Mouse (Mus musculus) MEL (cell line): ENCODE data around the gene Arhgap30. TPM values are rescaled to one million over a fixed set of nuclear protein-coding genes. Genes with fewer than 3 reads are reported as not detected.

ENCODE experiments used
- DNase-seq: peaks from one replicate; pipeline ENCODE4 v3.0.0; 2011; ENCODE audit warnings: low read depth, low spot score
- H3K27ac ChIP-seq: 2 replicates; pipeline ENCODE4 v1.5.1; 2012; ENCODE audit warnings: low read depth, mild to moderate bottlenecking, control low read depth, low read length, moderate library complexity; ENCODE audit not compliant: control insufficient read depth
- H3K27me3 ChIP-seq, 2 experiments: fragments of 150-350 bp in 1 of 2; sonication (generic) in 1 of 2; 2 replicates each; pipeline ENCODE4 v1.6.1; 2012; ENCODE audit warnings: low read length in 2 of 2, mild to moderate bottlenecking in 2 of 2, improper control_type of control experiment in 1 of 2, moderate library complexity in 1 of 2; ENCODE audit not compliant: insufficient read depth in 2 of 2, control insufficient read depth in 1 of 2
- H3K36me3 ChIP-seq, 2 experiments: 2 replicates each; pipeline ENCODE4 v1.6.1; 2012 to 2014; ENCODE audit warnings: low read length in 2 of 2, improper control_type of control experiment in 1 of 2, inconsistent platforms in 1 of 2, mild to moderate bottlenecking in 1 of 2; ENCODE audit not compliant: insufficient read depth in 2 of 2, control insufficient read depth in 1 of 2
- H3K4me1 ChIP-seq, 2 experiments: fragments of 150-350 bp in 1 of 2; sonication (generic) in 1 of 2; 2 replicates each; pipeline ENCODE4 v1.6.1; 2012; ENCODE audit warnings: low read length in 2 of 2, improper control_type of control experiment in 1 of 2, mild to moderate bottlenecking in 1 of 2; ENCODE audit not compliant: insufficient read depth in 2 of 2, control insufficient read depth in 1 of 2
- H3K4me3 ChIP-seq, 2 experiments: fragments of 150-350 bp in 1 of 2; sonication (generic) in 1 of 2; 2 replicates each; pipeline ENCODE4 v1.5.1; 2012; ENCODE audit warnings: low read depth in 2 of 2, low read length in 2 of 2, mild to moderate bottlenecking in 2 of 2, moderate library complexity in 2 of 2, control low read depth in 1 of 2, improper control_type of control experiment in 1 of 2; ENCODE audit not compliant: control insufficient read depth in 1 of 2, insufficient read depth in 1 of 2
- H3K79me2 ChIP-seq: 2 replicates; pipeline ENCODE4 v1.6.1; 2012; ENCODE audit warnings: mild to moderate bottlenecking, low read length, moderate library complexity; ENCODE audit not compliant: control insufficient read depth, poor library complexity, insufficient read depth
- H3K9ac ChIP-seq: 2 replicates; pipeline ENCODE4 v1.6.1; 2012; ENCODE audit warnings: low read depth, mild to moderate bottlenecking, control low read depth, low read length, moderate library complexity; ENCODE audit not compliant: control insufficient read depth, poor library complexity, severe bottlenecking
- H3K9me3 ChIP-seq: fragments of 150-350 bp; sonication (generic); replicated peaks from 2 replicates; pipeline ENCODE4 v1.6.1; 2012; ENCODE audit warnings: mild to moderate bottlenecking, low read length, improper control_type of control experiment, moderate library complexity; ENCODE audit not compliant: insufficient read depth
- CHD1 ChIP-seq: IDR thresholded peaks from 2 replicates; pipeline ENCODE4 v1.6.1; 2012; ENCODE audit warnings: low read depth, mild to moderate bottlenecking, inconsistent platforms, low read length, improper control_type of control experiment
- CHD2 ChIP-seq: IDR thresholded peaks from 2 replicates; pipeline ENCODE4 v1.6.1; 2011; ENCODE audit warnings: low read length, improper control_type of control experiment
- E2F4 ChIP-seq: IDR thresholded peaks from 2 replicates; pipeline ENCODE4 v1.6.1; 2011; ENCODE audit warnings: low read depth, low read length, improper control_type of control experiment, borderline replicate concordance
- ELF1 ChIP-seq: IDR thresholded peaks from 2 replicates; pipeline ENCODE4 v1.6.1; 2014; ENCODE audit warnings: low read depth, mild to moderate bottlenecking, inconsistent platforms, low read length, improper control_type of control experiment, moderate library complexity
- EP300 ChIP-seq, 2 experiments: IDR thresholded peaks; 2 replicates each; pipeline ENCODE4 v1.6.1; 2011; ENCODE audit warnings: improper control_type of control experiment in 2 of 2, low read length in 2 of 2, low read depth in 1 of 2, mild to moderate bottlenecking in 1 of 2
- GABPA ChIP-seq: IDR thresholded peaks from 2 replicates; pipeline ENCODE4 v1.6.1; 2012; ENCODE audit warnings: low read depth, mild to moderate bottlenecking, inconsistent platforms, low read length, improper control_type of control experiment, moderate library complexity
- GATA1 ChIP-seq: IDR thresholded peaks from 2 replicates; pipeline ENCODE4 v1.6.1; 2011; ENCODE audit warnings: low read depth, low read length, improper control_type of control experiment
- HCFC1 ChIP-seq: IDR thresholded peaks from 2 replicates; pipeline ENCODE4 v1.6.1; 2012; ENCODE audit warnings: low read depth, mild to moderate bottlenecking, inconsistent platforms, low read length, improper control_type of control experiment, moderate library complexity
- JUND ChIP-seq: IDR thresholded peaks from 2 replicates; pipeline ENCODE4 v1.6.1; 2011; ENCODE audit warnings: low read depth, mild to moderate bottlenecking, improper control_type of control experiment, low read length
- MAZ ChIP-seq: IDR thresholded peaks from 2 replicates; pipeline ENCODE4 v1.6.1; 2012; ENCODE audit warnings: low read depth, mild to moderate bottlenecking, inconsistent platforms, low read length, improper control_type of control experiment
- MXI1 ChIP-seq: IDR thresholded peaks from 2 replicates; pipeline ENCODE4 v1.6.1; 2011; ENCODE audit warnings: mild to moderate bottlenecking, low read depth, low read length, improper control_type of control experiment
- NRF1 ChIP-seq: IDR thresholded peaks from 2 replicates; pipeline ENCODE4 v1.6.1; 2014; ENCODE audit warnings: low read depth, mild to moderate bottlenecking, inconsistent platforms, low read length, improper control_type of control experiment, moderate library complexity; ENCODE audit not compliant: poor library complexity, insufficient read depth, severe bottlenecking
- POLR2A ChIP-seq, 2 experiments: IDR thresholded peaks; 2 replicates each; pipeline ENCODE4 v1.6.1; 2011 to 2012; ENCODE audit warnings: low read length in 2 of 2, mild to moderate bottlenecking in 2 of 2, control low read depth in 1 of 2, improper control_type of control experiment in 1 of 2, low read depth in 1 of 2, moderate library complexity in 1 of 2; ENCODE audit not compliant: control insufficient read depth in 1 of 2, insufficient read depth in 1 of 2, poor library complexity in 1 of 2
- POLR2AphosphoS2 ChIP-seq: IDR thresholded peaks from 2 replicates; pipeline ENCODE4 v1.6.1; 2011; ENCODE audit warnings: low read length, improper control_type of control experiment
- RCOR1 ChIP-seq: IDR thresholded peaks from 2 replicates; pipeline ENCODE4 v1.6.1; 2012; ENCODE audit warnings: low read depth, mild to moderate bottlenecking, inconsistent platforms, low read length, improper control_type of control experiment
- SIN3A ChIP-seq: IDR thresholded peaks from 2 replicates; pipeline ENCODE4 v1.6.1; 2012; ENCODE audit warnings: low read length, improper control_type of control experiment, inconsistent platforms
- SMC3 ChIP-seq: IDR thresholded peaks from 2 replicates; pipeline ENCODE4 v1.6.1; 2011; ENCODE audit warnings: low read depth, low read length, improper control_type of control experiment
- TAL1 ChIP-seq: IDR thresholded peaks from 2 replicates; pipeline ENCODE4 v1.6.1; 2012; ENCODE audit warnings: mild to moderate bottlenecking, inconsistent platforms, low read length, moderate library complexity, mixed read lengths
- TCF12 ChIP-seq: IDR thresholded peaks from 2 replicates; pipeline ENCODE4 v1.6.1; 2014; ENCODE audit warnings: low read depth, mild to moderate bottlenecking, inconsistent platforms, low read length, improper control_type of control experiment, moderate library complexity
- ZKSCAN1 ChIP-seq: IDR thresholded peaks from 2 replicates; pipeline ENCODE4 v1.6.1; 2012; ENCODE audit warnings: low read depth, mild to moderate bottlenecking, inconsistent platforms, low read length, improper control_type of control experiment, moderate library complexity
- ZMIZ1 ChIP-seq: IDR thresholded peaks from 2 replicates; pipeline ENCODE4 v1.6.1; 2012; ENCODE audit warnings: low read depth, mild to moderate bottlenecking, inconsistent platforms, low read length, improper control_type of control experiment, moderate library complexity
- polyA plus RNA-seq, 2 experiments: library from polyadenylated mRNA; stranded (reverse) in 1 of 2; unstranded in 1 of 2; fragments of >175 nt in 1 of 2; fragments of >200 nt in 1 of 2; gene quantifications; 2 replicates each; pipeline versions ENCODE4 v1.2.1 to v1.2.4; 2012; ENCODE audit warnings: low replicate concordance in 2 of 2, low read depth in 1 of 2; ENCODE audit not compliant: insufficient read length in 2 of 2, insufficient read depth in 1 of 2, missing spikeins in 1 of 2
- total RNA-seq: library from RNA; depleted of rRNA; stranded (reverse); fragments of 300-350 nt; gene quantifications from 2 replicates; pipeline ENCODE4 v1.2.3, GENCODE M21; 2012

Gene Arhgap30
- total and polyA plus RNA-seq, 3 experiments: 31.0 to 41.2 TPM; not detected in 1

DNA sequence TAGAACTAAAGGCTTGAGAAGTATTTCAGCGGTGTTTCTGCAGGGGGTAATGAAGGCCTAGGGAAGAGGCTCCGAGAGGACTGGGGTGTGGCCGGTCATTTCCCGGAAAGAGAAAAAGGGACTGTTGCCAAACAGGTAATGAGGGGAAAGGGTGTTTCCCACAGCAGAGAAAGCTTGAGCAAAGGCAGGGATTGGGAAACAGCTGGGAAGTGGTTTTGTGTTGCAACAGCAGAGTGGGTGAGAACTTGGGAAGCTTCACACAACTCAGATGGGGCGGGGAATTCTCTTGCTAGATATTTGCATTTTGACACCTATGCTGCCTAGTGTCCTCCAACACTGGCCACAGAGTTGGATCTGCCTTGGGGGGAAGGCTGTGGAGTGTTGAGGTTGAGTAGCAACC, 64.2 kb downstream of the Arhgap30 start:
- Histone ChIP-seq H3K4me1 (no peaks in the 10 kb centered on the region), H3K79me2 (no peaks in the 10 kb centered on the region), H3K27ac (no peak overlapping the region), H3K27me3 (peaks cover 0 to 4% of the 10 kb centered on the region in 2 experiments; a peak in 2 of 4 replicates), H3K9ac (no peak overlapping the region), H3K9me3 (no peaks in the 10 kb centered on the region), H3K4me3 (no peak overlapping the region), H3K36me3 (no peaks in the 10 kb centered on the region)
- TF ChIP-seq TAL1 (no peak), MAZ (no peak), GABPA (no peak), ELF1 (no peak), NRF1 (no peak), CHD1 (no peak), E2F4 (no peak), SIN3A (no peak), POLR2A (IDR thresholded peaks at IDR 0.05; ENCODE audit: control insufficient read depth in 1 of 2, insufficient read depth in 1 of 2, low read depth in 1 of 2, low read length in 2 of 2, poor library complexity in 1 of 2) (no peak), MXI1 (no peak), ZMIZ1 (no peak), TCF12 (no peak), RCOR1 (no peak), GATA1 (no peak), CHD2 (no peak), HCFC1 (no peak), SMC3 (no peak), JUND (no peak), POLR2AphosphoS2 (no peak), EP300 (IDR thresholded peaks at IDR 0.05; ENCODE audit: low read depth in 1 of 2, low read length in 2 of 2) (no peak)
- DNase-seq: no peak

DNA sequence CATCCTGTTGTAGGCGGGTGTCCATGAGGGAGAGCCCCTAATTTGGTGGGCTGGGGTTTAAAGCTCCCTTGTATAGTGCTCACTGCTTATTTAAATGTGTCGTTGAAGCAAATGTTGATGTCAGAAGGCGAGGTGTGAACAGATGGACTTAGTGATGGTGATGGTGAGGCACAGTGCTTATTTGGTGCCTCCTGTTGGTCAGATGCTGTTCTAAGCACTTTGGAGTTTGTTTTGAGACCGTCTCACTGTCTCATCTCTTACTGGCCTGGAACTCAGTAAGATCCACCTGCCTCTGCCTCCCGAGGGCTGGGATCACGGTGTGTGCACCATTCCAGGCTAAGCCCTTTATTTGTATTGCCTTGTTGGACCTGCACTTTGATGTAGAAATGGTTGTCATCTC, 66.2 kb downstream of the Arhgap30 start:
- Histone ChIP-seq H3K27ac (no peak overlapping the region), H3K9ac (no peak overlapping the region), H3K4me1 (no peaks in the 10 kb centered on the region), H3K9me3 (no peaks in the 10 kb centered on the region)
- DNase-seq: no peak
- no peak for TF ChIP-seq SIN3A
- TF ChIP-seq POLR2AphosphoS2: no peak
- TF ChIP-seq SMC3: 0 out of 2 replicates have a peak, but pooled peaks have one; percentile 10
- TF ChIP-seq ZKSCAN1: no peak
- TF ChIP-seq, all 39 proteins: peak for 1
- Histone ChIP-seq H3K4me3 (no peak overlapping the region), H3K36me3 (no peaks in the 10 kb centered on the region), H3K79me2 (no peaks in the 10 kb centered on the region), H3K27me3 (peaks cover 0 to 4% of the 10 kb centered on the region in 2 experiments; a peak in 2 of 4 replicates)
